Mouse (Mus musculus): ENCODE results near the gene Polq.

Gene Polq

GRCm38 (mm10) chr16:37011061-37011921 lies at the start of gene Polq:
Polq (plus strand) TSS chr16:37011786.
- DNase-seq (ENCODE audit: low spot score in 2 of 2): peak; percentile 84 to 92

- DNase-seq (ENCODE audit: low spot score in 2 of 2): no peak
Measured at GRCm38 (mm10) chr16:36963415-36963814, 48.2 kb upstream of the Polq start.

GRCm38 (mm10) chr16:36979127-36979526 lies 32.5 kb upstream of the Polq start:
- no peak for DNase-seq (ENCODE audit: low spot score in 2 of 2)

GRCm38 (mm10) chr16:36983796-36984195 lies 27.8 kb upstream of the Polq start:
- no peak for DNase-seq (ENCODE audit: low spot score in 2 of 2)

- peak in 1 of 2 experiments; percentile 15 for DNase-seq (ENCODE audit: low spot score in 2 of 2)
Measured at GRCm38 (mm10) chr16:36985636-36986042, 25.9 kb upstream of the Polq start.

- DNase-seq (ENCODE audit: low spot score in 2 of 2): no peak
Measured at GRCm38 (mm10) chr16:36987399-36987798, 24.2 kb upstream of the Polq start.

- no peak for DNase-seq (ENCODE audit: low spot score in 2 of 2)
Measured at GRCm38 (mm10) chr16:36988066-36988465, 23.5 kb upstream of the Polq start.

- DNase-seq (ENCODE audit: low spot score in 2 of 2): no peak
Measured at GRCm38 (mm10) chr16:36989493-36989892, 22.1 kb upstream of the Polq start.

- DNase-seq (ENCODE audit: low spot score in 2 of 2): no peak
Measured at GRCm38 (mm10) chr16:36989999-36990625, 21.5 kb upstream of the Polq start, which contains the start of gene Fbxo40. Fbxo40 (minus strand) TSS chr16:36990467.

- DNase-seq (ENCODE audit: low spot score in 2 of 2): no peak
Measured at GRCm38 (mm10) chr16:36997650-36998049, 13.9 kb upstream of the Polq start.

- DNase-seq (ENCODE audit: low spot score in 2 of 2): no peak
Measured at GRCm38 (mm10) chr16:36999366-36999972, 12.1 kb upstream of the Polq start.

GRCm38 (mm10) chr16:37009262-37009661 lies 2.3 kb upstream of the Polq start:
- no peak for DNase-seq (ENCODE audit: low spot score in 2 of 2)

GRCm38 (mm10) chr16:37010370-37010769 lies 1.2 kb upstream of the Polq start:
- DNase-seq (ENCODE audit: low spot score in 2 of 2): no peak

- no peak for DNase-seq (ENCODE audit: low spot score in 2 of 2)
Measured at GRCm38 (mm10) chr16:37011922-37012289, 320 bp downstream of the Polq start.

GRCm38 (mm10) chr16:37012336-37012735 lies 750 bp downstream of the Polq start:
- no peak for DNase-seq (ENCODE audit: low spot score in 2 of 2)

GRCm38 (mm10) chr16:37027581-37027980 lies 16.0 kb downstream of the Polq start:
- DNase-seq (ENCODE audit: low spot score in 2 of 2): no peak

- DNase-seq (ENCODE audit: low spot score in 2 of 2): no peak
Measured at GRCm38 (mm10) chr16:37031996-37032395, 20.4 kb downstream of the Polq start.

GRCm38 (mm10) chr16:37034751-37035150 lies 23.2 kb downstream of the Polq start:
- DNase-seq (ENCODE audit: low spot score in 2 of 2): no peak

GRCm38 (mm10) chr16:37059631-37060030 lies 48.0 kb downstream of the Polq start:
- DNase-seq (ENCODE audit: low spot score in 2 of 2): no peak

- DNase-seq (ENCODE audit: low spot score in 2 of 2): no peak
Measured at GRCm38 (mm10) chr16:37061261-37061660, 49.7 kb downstream of the Polq start.

GRCm38 (mm10) chr16:37072354-37072753 lies 60.8 kb downstream of the Polq start:
- no peak for DNase-seq (ENCODE audit: low spot score in 2 of 2)

GRCm38 (mm10) chr16:37089648-37090047 lies 78.1 kb downstream of the Polq start:
- DNase-seq (ENCODE audit: low spot score in 2 of 2): no peak

Measured in spleen, postnatal 14 days (tissue).